Mouse (Mus musculus) liver, postnatal 0 days (tissue): Measurements from ENCODE around the gene Cnnm2.

ENCODE experiments used
- CTCF ChIP-seq: sonication (generic); IDR thresholded peaks from 2 replicates; pipeline ENCODE4 v1.5.1; 2016; ENCODE audit warnings: antibody characterized with exemption, low read depth
- EP300 ChIP-seq: IDR thresholded peaks from 2 replicates; pipeline ENCODE4 v1.6.1; 2016; ENCODE audit warnings: antibody characterized with exemption, low read depth, mild to moderate bottlenecking

- peak; percentile 81 for TF ChIP-seq EP300
- TF ChIP-seq CTCF: no peak
Observed at GRCm38 (mm10) chr19:46911492-46911891, 150.1 kb downstream of the Cnnm2 start.
